In the genomic region with DNA sequence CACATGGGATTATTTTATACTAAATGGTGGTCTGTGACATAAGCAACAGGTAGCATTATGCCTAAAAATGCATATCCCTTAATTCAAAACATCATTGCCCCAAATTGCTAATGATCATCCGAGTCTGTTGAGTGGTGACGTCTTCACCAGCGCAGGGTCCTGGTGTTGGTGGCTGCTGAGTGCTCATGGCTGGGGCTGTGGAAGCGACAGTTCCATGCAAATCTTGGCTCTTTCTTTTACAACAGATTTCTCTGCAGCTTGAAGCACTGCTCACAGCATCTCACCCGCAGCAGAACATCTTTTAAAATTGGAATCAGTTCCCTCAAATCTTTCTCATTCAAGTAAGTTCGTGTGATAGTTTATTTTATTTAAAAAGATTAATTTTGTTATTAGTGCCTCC, we compare ENCODE assay signal across 6 mouse cellular contexts.
"Had no signal": no experiment of that assay in that cellular context is flagged by ENCODE, and none has a peak within 500 bp of the region (broad histone marks: within the 10 kb centered on the region; RNA-seq: fewer than 3 reads in every experiment).

No protein-coding gene starts in this region.

- DNase-seq: kidney, adult 18-20 months; kidney, postnatal 14 days; layer of hippocampus, postnatal 36 days; lung, adult 18-20 months; spleen, adult 18-20 months; thymus, postnatal 36 days had no signal
